Mouse (Mus musculus) brain, embryonic 14.5 days (tissue): Measurements from ENCODE around the gene Pop5. TPM values are rescaled to one million over a fixed set of nuclear protein-coding genes. Genes with fewer than 3 reads are reported as not detected.

ENCODE experiments used
- DNase-seq: peaks from one replicate; pipeline ENCODE4 v3.0.0-alpha.2; 2011; ENCODE audit warnings: low read depth
- CTCF ChIP-seq: fragments of 200-500 bp; IDR thresholded peaks from 2 replicates; pipeline ENCODE4 v1.5.1; 2012; ENCODE audit warnings: inconsistent platforms, mild to moderate bottlenecking, moderate library complexity, borderline replicate concordance; ENCODE audit not compliant: insufficient read depth, insufficient read length; ENCODE audit errors: extremely low read depth
- POLR2A ChIP-seq: fragments of 200-500 bp; IDR thresholded peaks from 2 replicates; pipeline ENCODE4 v1.6.1; 2012; ENCODE audit warnings: mild to moderate bottlenecking, inconsistent platforms, borderline replicate concordance; ENCODE audit not compliant: poor library complexity, insufficient read depth, insufficient read length, severe bottlenecking; ENCODE audit errors: extremely low read depth
- polyA plus RNA-seq: library from polyadenylated mRNA; depleted of rRNA; stranded (reverse); fragments of >200 nt; gene quantifications from 2 replicates; pipeline ENCODE4 v1.2.3, GENCODE M21; 2012

Gene Pop5
- polyA plus RNA-seq, 1 experiment: 57.0 TPM

DNA sequence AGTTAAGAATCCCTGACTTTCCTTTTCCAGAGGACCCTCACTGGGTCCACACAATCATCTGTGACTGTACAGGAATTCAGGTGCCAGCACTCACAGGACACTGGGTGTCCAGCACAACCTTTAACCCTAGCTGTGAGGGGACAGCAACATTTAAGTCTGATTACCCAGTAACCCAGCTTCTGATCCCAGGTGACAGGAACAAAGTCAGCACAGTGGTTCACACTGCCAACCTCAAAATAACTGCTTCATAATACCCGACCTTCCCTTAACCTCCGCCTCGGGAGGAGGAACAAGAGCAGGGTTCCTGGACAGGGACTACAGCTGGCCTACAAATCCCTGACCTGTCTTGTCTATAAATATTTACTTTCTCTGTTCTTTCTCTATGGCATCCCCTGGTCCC is 32.6 kb downstream of the Pop5 start:
- TF ChIP-seq CTCF (no peak), POLR2A (no peak)
- no peak for DNase-seq

- no peak for DNase-seq
Measured at GRCm38 (mm10) chr5:115269969-115270368, 34.3 kb downstream of the Pop5 start.

GRCm38 (mm10) chr5:115271931-115272811 is 36.5 kb downstream of the Pop5 start:
- no peak for TF ChIP-seq CTCF
- TF ChIP-seq POLR2A: no peak; the same call in 1 of the 2 replicates
- peak; percentile 60 for DNase-seq

More at GRCm38 (mm10) chr5:115269969-115270368, 34.3 kb downstream of the Pop5 start:
- TF ChIP-seq POLR2A: no peak
- no peak for TF ChIP-seq CTCF

GRCm38 (mm10) chr5:115272812-115273548 is 37.3 kb downstream of the Pop5 start, which contains the start of gene Rnf10:
Gene Rnf10 (minus strand): TSS chr5:115272898.
- peak; percentile 97 for DNase-seq
- TF ChIP-seq CTCF (no peak), POLR2A (peak; percentile 96; the same call in 1 of the 2 replicates)

GRCm38 (mm10) chr5:115273549-115274135 is 38.0 kb downstream of the Pop5 start:
- peak; percentile 12 for DNase-seq
- TF ChIP-seq CTCF (no peak), POLR2A (no peak)

DNA sequence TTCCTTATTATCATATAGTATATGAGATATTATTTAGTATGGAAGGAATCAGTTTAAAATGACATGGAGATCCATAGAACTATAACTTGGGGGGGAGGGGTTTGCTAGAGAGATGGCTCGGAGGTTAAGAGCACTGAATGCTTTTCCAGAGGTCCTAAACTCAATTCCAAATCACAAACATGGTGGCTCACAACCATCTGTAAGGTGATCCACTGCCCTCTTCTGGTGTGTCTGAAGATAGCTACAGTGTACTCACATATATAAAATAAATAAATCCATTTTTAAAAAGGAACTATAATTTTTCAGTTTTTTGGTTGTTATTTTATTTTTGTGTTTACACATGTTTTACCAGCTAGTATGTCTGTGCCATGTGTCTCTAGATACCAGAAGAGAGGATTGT is 38.7 kb downstream of the Pop5 start:
- DNase-seq: no peak
- TF ChIP-seq CTCF (no peak), POLR2A (no peak)

- TF ChIP-seq POLR2A: no peak
- TF ChIP-seq CTCF: no peak
- DNase-seq: no peak
Measured at GRCm38 (mm10) chr5:115274771-115275170, 39.1 kb downstream of the Pop5 start.

DNA sequence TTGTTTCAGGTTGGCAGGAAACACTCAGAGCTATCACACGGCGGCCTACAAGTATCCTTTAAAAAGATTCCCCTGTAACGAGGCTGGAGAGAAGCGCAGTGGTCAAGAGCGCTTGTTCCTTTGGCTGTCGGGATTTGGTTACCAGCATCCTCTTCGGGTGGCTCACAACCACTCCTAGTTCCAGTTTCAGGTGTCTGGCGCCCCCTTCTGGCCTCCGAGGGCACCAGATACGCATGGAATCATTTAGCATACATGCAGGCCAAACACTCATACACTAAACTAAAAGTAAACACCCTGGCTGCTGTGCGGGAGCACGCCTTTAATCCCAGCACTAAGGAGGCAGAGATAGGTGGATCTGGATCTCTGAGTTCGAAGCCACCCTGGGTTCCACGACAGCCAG is 40.4 kb downstream of the Pop5 start:
- peak; percentile 19 for DNase-seq

DNA sequence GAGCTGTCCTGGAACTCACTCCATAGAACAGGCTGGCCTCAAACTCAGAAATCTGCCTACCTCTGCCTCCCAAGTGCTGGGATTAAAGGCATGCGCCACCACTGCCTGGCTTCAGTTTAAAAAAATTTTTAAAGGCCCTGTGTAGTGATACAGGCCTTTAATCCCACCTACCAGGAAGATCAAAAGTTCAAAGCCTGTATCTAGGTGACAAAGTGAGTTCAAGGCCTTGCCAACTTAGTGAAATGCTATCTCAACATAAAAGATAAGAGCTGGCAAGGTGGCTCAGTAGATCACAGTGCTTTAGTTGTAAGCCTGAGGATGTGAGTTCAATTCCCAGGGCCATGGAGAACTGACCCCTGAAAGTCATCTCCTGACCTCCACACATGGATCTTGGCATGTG is 42.4 kb downstream of the Pop5 start:
- no peak for DNase-seq

More for the DNA sequence above, 40.4 kb downstream of the Pop5 start:
- no peak for TF ChIP-seq POLR2A
- TF ChIP-seq CTCF: peak; percentile 47; the same call in 1 of the 2 replicates

GRCm38 (mm10) chr5:115278785-115279184 is 43.1 kb downstream of the Pop5 start:
- TF ChIP-seq CTCF (no peak), POLR2A (no peak)
- no peak for DNase-seq

More for the DNA sequence above, 42.4 kb downstream of the Pop5 start:
- no peak for TF ChIP-seq CTCF
- no peak for TF ChIP-seq POLR2A
